ENCODE assay signal across 23 mouse cellular contexts in genomic region chr2:129177661-129178060, GRCm38 (mm10). TPM values are rescaled to one million over a fixed set of nuclear protein-coding genes. Genes with fewer than 3 reads are reported as not detected.
DNase-seq lines count a peak whose midpoint lies in the region; TF ChIP-seq lines count a peak whose summit lies in the region.
"Had no signal": no experiment of that assay in that cellular context is flagged by ENCODE, and none has a peak within 500 bp of the region (broad histone marks: within the 10 kb centered on the region; RNA-seq: fewer than 3 reads in every experiment).

No protein-coding gene starts in this region.

- no peak overlapping the region for H3K4me3 ChIP-seq in heart, embryonic 10.5 days
- no peak overlapping the region for H3K4me3 ChIP-seq in CH12.LX (replicated peaks in 1 of 3; ENCODE audit: low read depth in 2 of 3, low read length in 2 of 3, poor library complexity in 1 of 3)
- no peak overlapping the region for H3K4me3 ChIP-seq in ES-Bruce4 (ENCODE audit: low read depth, low read length)
- H3K4me3 ChIP-seq: embryonic facial prominence, embryonic 13.5 days; embryonic facial prominence, embryonic 15.5 days; erythroblast, embryonic 14.5 days; forebrain, embryonic 10.5 days; forebrain, embryonic 12.5 days had no signal

- no peak for TF ChIP-seq POLR2A in CH12.LX (IDR thresholded peaks at IDR 0.05; ENCODE audit: low read depth, low read length)
- TF ChIP-seq POLR2A in ES-Bruce4 (IDR thresholded peaks at IDR 0.05; ENCODE audit: insufficient read depth, low read length) = no peak

- no peaks in the 10 kb centered on the region for H3K36me3 ChIP-seq in heart, embryonic 10.5 days
- H3K36me3 ChIP-seq in CH12.LX (replicated peaks in 1 of 2; ENCODE audit: control insufficient read depth in 1 of 2, insufficient read depth in 1 of 2, low read length in 1 of 2) = no peaks in the 10 kb centered on the region
- no peaks in the 10 kb centered on the region for H3K36me3 ChIP-seq in ES-Bruce4 (ENCODE audit: control insufficient read depth, insufficient read depth, low read length, poor library complexity, severe bottlenecking)
- H3K36me3 ChIP-seq: embryonic facial prominence, embryonic 13.5 days; embryonic facial prominence, embryonic 15.5 days; forebrain, embryonic 10.5 days; forebrain, embryonic 12.5 days; G1E had no signal

- WGBS in heart, embryonic 10.5 days = 64% methylated on average over 3 of the region's 3 CpGs

- in situ Hi-C loops in CH12.LX (cut with MboI; ENCODE audit: low pct_ligation_motif_present, low pct_unique_long_range_greater_than_20kb, low sequenced_read_pairs) = loop anchor here (5.0 kb wide), 1 partner anchor 80 kb away; no protein-coding TSS in a partner anchor

- peak overlapping the region; percentile 58; the same call in 1 of the 2 replicates for H3K9ac ChIP-seq in CH12.LX (ENCODE audit: insufficient read depth, low read depth)
- H3K9ac ChIP-seq in ES-Bruce4 (ENCODE audit: low read depth, poor library complexity, severe bottlenecking) = peak overlapping the region; percentile 56; the same call in 1 of the 2 replicates
- H3K9ac ChIP-seq: embryonic facial prominence, embryonic 13.5 days; embryonic facial prominence, embryonic 15.5 days; forebrain, embryonic 12.5 days had no signal

- TF ChIP-seq CTCF in CH12.LX (conservative IDR thresholded peaks at IDR 0.05 in 1 of 2, IDR thresholded peaks at IDR 0.05 in 1 of 2; ENCODE audit: low read depth in 2 of 2, low read length in 2 of 2) (no peak), ES-Bruce4 (IDR thresholded peaks at IDR 0.05; ENCODE audit: low read depth, low read length) (no peak)

- 0 out of 2 replicates have a peak, but pooled peaks cover 2% of the 10 kb centered on the region for H3K9me3 ChIP-seq in heart, embryonic 10.5 days
- H3K9me3 ChIP-seq in CH12.LX (replicated peaks; ENCODE audit: low read length) = no peaks in the 10 kb centered on the region
- H3K9me3 ChIP-seq in ES-Bruce4 (replicated peaks; ENCODE audit: control insufficient read depth, insufficient read depth, low read length, poor library complexity, severe bottlenecking) = no peaks in the 10 kb centered on the region
- H3K9me3 ChIP-seq: embryonic facial prominence, embryonic 13.5 days; embryonic facial prominence, embryonic 15.5 days; forebrain, embryonic 10.5 days; forebrain, embryonic 12.5 days; G1E had no signal

- H3K79me2 ChIP-seq in CH12.LX (replicated peaks; ENCODE audit: control insufficient read depth, extremely low read depth, insufficient read depth, poor library complexity, severe bottlenecking) = no peaks in the 10 kb centered on the region

- peak; percentile 58 for DNase-seq in heart, embryonic 10.5 days (ENCODE audit: low spot score)
- DNase-seq in heart, postnatal 4 days = no peak
- DNase-seq in CH12.LX (ENCODE audit: extremely low read depth) = peak; percentile 27
- DNase-seq in gastrocnemius, adult 8-10 months (ENCODE audit: low spot score in 2 of 2) = no peak
- no peak for DNase-seq in adrenal gland, postnatal 10 days
- DNase-seq: adrenal gland, adult 8-10 months; adrenal gland, postnatal 25 days; B cell, adult 2 months; cerebellum, adult 11 months; cerebellum, adult 18-20 months; cerebellum, adult 8-10 months; cerebellum, adult 9-11 months; cerebellum, postnatal 14 days; cerebellum, postnatal 36 days; embryo, embryonic 11 days had no signal

- TF ChIP-seq EP300 in CH12.LX (IDR thresholded peaks at IDR 0.05; ENCODE audit: low read length) (no peak), ES-Bruce4 (IDR thresholded peaks at IDR 0.05; ENCODE audit: insufficient read depth, low read depth, low read length) (peak; percentile 56; the same call in 1 of the 2 replicates)

- H3K4me2 ChIP-seq in CH12.LX (ENCODE audit: insufficient read depth, low read depth, poor library complexity, severe bottlenecking) = peak overlapping the region; percentile 87
- H3K4me2 ChIP-seq: embryonic facial prominence, embryonic 13.5 days; embryonic facial prominence, embryonic 15.5 days; forebrain, embryonic 12.5 days had no signal

- no peak for TF ChIP-seq RAD21 in CH12.LX (IDR thresholded peaks at IDR 0.05; ENCODE audit: low read depth, low read length)

- dilution Hi-C loops in CH12.LX (cut with MboI; ENCODE audit: extremely low pct_ligation_motif_present, extremely low pct_unique_long_range_greater_than_20kb, low sequenced_read_pairs) = no loop called here

- no peaks in the 10 kb centered on the region for H3K27me3 ChIP-seq in heart, embryonic 10.5 days (ENCODE audit: insufficient read depth, poor library complexity, severe bottlenecking)
- H3K27me3 ChIP-seq in CH12.LX (replicated peaks) (no peaks in the 10 kb centered on the region), ES-Bruce4 (ENCODE audit: control insufficient read depth, insufficient read depth, low read length, poor library complexity, severe bottlenecking) (no peaks in the 10 kb centered on the region)
- H3K27me3 ChIP-seq: embryonic facial prominence, embryonic 13.5 days; embryonic facial prominence, embryonic 15.5 days; forebrain, embryonic 12.5 days; Patski had no signal

- H3K4me1 ChIP-seq in heart, embryonic 10.5 days = peaks cover 4% of the 10 kb centered on the region; the same call in 1 of the 2 replicates
- peaks cover 18 to 82% of the 10 kb centered on the region in 2 experiments for H3K4me1 ChIP-seq in CH12.LX (ENCODE audit: control insufficient read depth in 1 of 2, insufficient read depth in 2 of 2)
- peaks cover 6% of the 10 kb centered on the region for H3K4me1 ChIP-seq in ES-Bruce4 (ENCODE audit: control insufficient read depth, insufficient read depth, low read length)
- H3K4me1 ChIP-seq: forebrain, embryonic 12.5 days had no signal

- H3K27ac ChIP-seq in heart, embryonic 10.5 days = no peak overlapping the region
- H3K27ac ChIP-seq in CH12.LX (ENCODE audit: insufficient read depth, low read depth) = peak overlapping the region; percentile 80; the same call in 1 of the 2 replicates
- peak overlapping the region; percentile 99 for H3K27ac ChIP-seq in ES-Bruce4 (ENCODE audit: insufficient read depth, low read length)
- H3K27ac ChIP-seq: embryonic facial prominence, embryonic 13.5 days; embryonic facial prominence, embryonic 15.5 days; forebrain, embryonic 10.5 days; forebrain, embryonic 12.5 days had no signal

TF ChIP-seq in CH12.LX, 34 proteins besides CTCF, POLR2A, EP300 and RAD21:
- TF ChIP-seq TCF12 (IDR thresholded peaks at IDR 0.05; ENCODE audit: low read depth, low read length) (0 out of 2 replicates have a peak, but pooled peaks have one; percentile 20), UBTF (IDR thresholded peaks at IDR 0.05; ENCODE audit: low read depth, low read length) (no peak), CHD1 (IDR thresholded peaks at IDR 0.05; ENCODE audit: low read depth, low read length) (no peak)

RNA-seq across cellular contexts. Expression of gene Slc20a1, which starts 20.9 kb away (rescaled TPM):
- 41.6 and 41.8 TPM in 2 replicates for polyA plus RNA-seq in heart, embryonic 10.5 days (2016; fragmentation: Nextera tagmentation; extraction: Ambion mirVana)
- total RNA-seq in heart, postnatal 4 days (2021) = 10 to 100 TPM; 31.3 to 34.4 TPM
- 43.1 and 47.2 TPM in 2 replicates for total RNA-seq in CH12.LX (2012; rRNA removed)
- 72.1 and 77.3 TPM in 2 replicates for total RNA-seq in CH12.LX (2014; rRNA removed)
- 78.2 and 95.1 TPM in 2 replicates for polyA plus RNA-seq in CH12.LX (2012; ENCODE audit: insufficient read length, low read depth)
- 224 and 225 TPM in 2 replicates for polyA plus RNA-seq in ES-Bruce4 (2011; ENCODE audit: insufficient read depth, insufficient read length, low read depth, missing spikeins)
- total RNA-seq in gastrocnemius, adult 8-10 months (2022) = 10 to 100 TPM in 1 of 4 experiments, 1 to 10 TPM in 3; 7.5 to 11.3 (median 8.6) TPM
- 10 to 100 TPM; 19.0 to 19.9 TPM for total RNA-seq in adrenal gland, postnatal 10 days (2021)

RNA-seq across cellular contexts. Expression of gene Chchd5, which starts 48.2 kb away (rescaled TPM):
- polyA plus RNA-seq in heart, embryonic 10.5 days (2016; fragmentation: Nextera tagmentation; extraction: Ambion mirVana) = 21.9 and 22.0 TPM in 2 replicates
- total RNA-seq in heart, postnatal 4 days (2021) = 10 to 100 TPM in 1 of 2 experiments, 1 to 10 TPM in 1; 9.6 to 10.6 TPM
- total RNA-seq in CH12.LX (2012; rRNA removed) (14.3 and 24.1 TPM in 2 replicates), CH12.LX (2014; rRNA removed) (20.5 and 23.4 TPM in 2 replicates)
- polyA plus RNA-seq in CH12.LX (2012; ENCODE audit: insufficient read length, low read depth) (17.8 and 20.8 TPM in 2 replicates), ES-Bruce4 (2011; ENCODE audit: insufficient read depth, insufficient read length, low read depth, missing spikeins) (43.8 and 46.5 TPM in 2 replicates)
- 10 to 100 TPM in 2 of 4 experiments, 1 to 10 TPM in 2; 8.5 to 11.0 (median 9.5) TPM for total RNA-seq in gastrocnemius, adult 8-10 months (2022)
- total RNA-seq in adrenal gland, postnatal 10 days (2021) = 10 to 100 TPM; 17.3 to 20.2 TPM

Comparison
In these comparisons a context has a peak if more than half of its experiments do, and no peak if none do; other contexts are left out.
1. DNase-seq: peak in heart, embryonic 10.5 days (single experiment) and CH12.LX (single experiment); none in heart, postnatal 4 days (single experiment), gastrocnemius, adult 8-10 months (0 of 2) and adrenal gland, postnatal 10 days (single experiment).